Mouse (Mus musculus) brain, embryonic 14.5 days (tissue): ENCODE measurements around the gene 4930564D02Rik.

ENCODE experiments used
- CTCF ChIP-seq: fragments of 200-500 bp; IDR thresholded peaks from 2 replicates; pipeline ENCODE4 v1.5.1; 2012; ENCODE audit warnings: inconsistent platforms, mild to moderate bottlenecking, moderate library complexity, borderline replicate concordance; ENCODE audit not compliant: insufficient read depth, insufficient read length; ENCODE audit errors: extremely low read depth
- POLR2A ChIP-seq: fragments of 200-500 bp; IDR thresholded peaks from 2 replicates; pipeline ENCODE4 v1.6.1; 2012; ENCODE audit warnings: mild to moderate bottlenecking, inconsistent platforms, borderline replicate concordance; ENCODE audit not compliant: poor library complexity, insufficient read depth, insufficient read length, severe bottlenecking; ENCODE audit errors: extremely low read depth

DNA sequence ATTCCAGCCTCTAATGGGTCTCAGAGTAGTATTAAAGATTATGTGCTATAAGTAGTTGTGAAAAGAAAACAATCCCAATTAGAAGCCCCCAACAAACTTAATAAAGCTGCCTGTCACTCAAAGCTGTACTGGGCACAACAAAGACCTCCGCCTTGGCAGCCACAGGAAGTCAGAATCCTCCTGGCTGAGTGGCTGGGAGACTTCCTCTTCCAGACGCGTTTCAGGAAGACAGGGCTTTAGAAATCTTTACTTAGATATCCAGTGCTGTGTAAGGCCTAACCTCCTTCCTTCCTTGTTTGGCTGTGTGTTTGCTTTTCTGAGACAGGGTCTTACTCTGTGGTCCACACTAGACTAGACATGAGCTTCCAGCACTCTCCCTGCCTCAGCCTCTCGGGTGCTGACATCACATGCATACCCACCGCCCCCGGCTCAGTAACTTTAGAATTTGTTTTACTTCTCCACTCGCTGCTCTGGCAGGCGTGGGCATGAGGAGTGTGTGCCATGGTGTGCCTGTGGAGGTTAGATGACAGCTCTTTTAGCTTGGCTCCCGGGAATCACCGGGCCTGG is 30.3 kb upstream of the 4930564D02Rik start:
- TF ChIP-seq POLR2A (no peak), CTCF (no peak)
